Mouse (Mus musculus) testis, adult 2 months (tissue): ENCODE measurements around the gene Nbeal2. TPM values are rescaled to one million over a fixed set of nuclear protein-coding genes. Genes with fewer than 3 reads are reported as not detected.

ENCODE experiments used
- H3K27ac ChIP-seq: fragments of 200-500 bp; 2 replicates; pipeline ENCODE4 v1.5.1; 2012; ENCODE audit warnings: low read depth, low read length; ENCODE audit not compliant: control insufficient read depth, insufficient read depth
- H3K27me3 ChIP-seq: fragments of 200-500 bp; 2 replicates; pipeline ENCODE4 v1.6.1; 2012; ENCODE audit warnings: mild to moderate bottlenecking, low read length, moderate library complexity; ENCODE audit not compliant: control insufficient read depth, insufficient read depth
- H3K36me3 ChIP-seq: fragments of 200-500 bp; 2 replicates; pipeline ENCODE4 v1.6.1; 2012; ENCODE audit warnings: mild to moderate bottlenecking, low read length; ENCODE audit not compliant: control insufficient read depth, insufficient read depth
- H3K4me1 ChIP-seq: fragments of 200-500 bp; 2 replicates; pipeline ENCODE4 v1.6.1; 2012; ENCODE audit warnings: low read length; ENCODE audit not compliant: control insufficient read depth, insufficient read depth
- H3K4me3 ChIP-seq: fragments of 200-500 bp; 2 replicates; pipeline ENCODE4 v1.5.1; 2012; ENCODE audit warnings: low read depth, mild to moderate bottlenecking, low read length, moderate library complexity, mixed read lengths; ENCODE audit not compliant: control insufficient read depth
- CTCF ChIP-seq: fragments of 200-500 bp; IDR thresholded peaks from 2 replicates; pipeline ENCODE4 v1.5.1; 2012; ENCODE audit warnings: low read depth, mild to moderate bottlenecking, inconsistent platforms, low read length, moderate library complexity; ENCODE audit not compliant: control insufficient read depth, insufficient read depth, insufficient replicate concordance
- POLR2A ChIP-seq: fragments of 200-500 bp; IDR thresholded peaks from 2 replicates; pipeline ENCODE4 v1.6.1; 2012; ENCODE audit warnings: low read depth, mild to moderate bottlenecking, inconsistent platforms, low read length, moderate library complexity; ENCODE audit not compliant: control insufficient read depth
- polyA plus RNA-seq: library from polyadenylated mRNA; depleted of rRNA; stranded (reverse); fragments of >200 nt; gene quantifications from 2 replicates; pipeline ENCODE4 v1.2.3, GENCODE M21; 2012

Gene Nbeal2
- polyA plus RNA-seq, 1 experiment: 5.4 TPM

- no peak overlapping the region for H3K27ac ChIP-seq
- no peaks in the 10 kb centered on the region for H3K36me3 ChIP-seq
- H3K4me1 ChIP-seq: no peaks in the 10 kb centered on the region
- no peaks in the 10 kb centered on the region for H3K27me3 ChIP-seq
- TF ChIP-seq POLR2A: no peak
- TF ChIP-seq CTCF: no peak
- no peak overlapping the region for H3K4me3 ChIP-seq
Observed at GRCm38 (mm10) chr9:110641006-110641405, 13.0 kb downstream of the Nbeal2 start.

- Histone ChIP-seq H3K27ac (no peak overlapping the region), H3K4me3 (no peak overlapping the region), H3K27me3 (no peaks in the 10 kb centered on the region), H3K4me1 (peaks cover 3% of the 10 kb centered on the region), H3K36me3 (no peaks in the 10 kb centered on the region)
- TF ChIP-seq CTCF: no peak
- TF ChIP-seq POLR2A: no peak
Observed at GRCm38 (mm10) chr9:110638611-110639021, 15.3 kb downstream of the Nbeal2 start.

GRCm38 (mm10) chr9:110635225-110635624 is 18.7 kb downstream of the Nbeal2 start:
- H3K27me3 ChIP-seq: no peaks in the 10 kb centered on the region
- TF ChIP-seq POLR2A (no peak), CTCF (peak; percentile 94)
- H3K4me3 ChIP-seq: no peak overlapping the region
- H3K36me3 ChIP-seq: no peaks in the 10 kb centered on the region
- H3K27ac ChIP-seq: no peak overlapping the region
- H3K4me1 ChIP-seq: peaks cover 3% of the 10 kb centered on the region

GRCm38 (mm10) chr9:110633882-110634281 is 20.1 kb downstream of the Nbeal2 start:
- no peak for TF ChIP-seq CTCF
- TF ChIP-seq POLR2A: no peak
- no peak overlapping the region for H3K27ac ChIP-seq
- H3K36me3 ChIP-seq: no peaks in the 10 kb centered on the region
- peaks cover 3% of the 10 kb centered on the region for H3K4me1 ChIP-seq
- H3K27me3 ChIP-seq: no peaks in the 10 kb centered on the region
- peak overlapping the region; percentile 39 for H3K4me3 ChIP-seq

GRCm38 (mm10) chr9:110632671-110633070 is 21.3 kb downstream of the Nbeal2 start:
- no peak for TF ChIP-seq CTCF
- TF ChIP-seq POLR2A: no peak

GRCm38 (mm10) chr9:110631651-110632275 is 22.2 kb downstream of the Nbeal2 start:
- Histone ChIP-seq H3K27ac (no peak overlapping the region), H3K36me3 (no peaks in the 10 kb centered on the region), H3K4me3 (no peak overlapping the region; the same call in 1 of the 2 replicates), H3K27me3 (no peaks in the 10 kb centered on the region), H3K4me1 (peaks cover 3% of the 10 kb centered on the region)
- TF ChIP-seq CTCF (no peak), POLR2A (no peak)

More at GRCm38 (mm10) chr9:110632671-110633070, 21.3 kb downstream of the Nbeal2 start:
- H3K27ac ChIP-seq: no peak overlapping the region
- no peaks in the 10 kb centered on the region for H3K27me3 ChIP-seq
- H3K4me1 ChIP-seq: peaks cover 3% of the 10 kb centered on the region
- no peaks in the 10 kb centered on the region for H3K36me3 ChIP-seq
- H3K4me3 ChIP-seq: no peak overlapping the region

- Histone ChIP-seq H3K27me3 (no peaks in the 10 kb centered on the region), H3K4me3 (no peak overlapping the region), H3K4me1 (peaks cover 3% of the 10 kb centered on the region), H3K36me3 (no peaks in the 10 kb centered on the region), H3K27ac (no peak overlapping the region)
- peak; percentile 76 for TF ChIP-seq CTCF
- no peak for TF ChIP-seq POLR2A
Observed at GRCm38 (mm10) chr9:110631191-110631590, 22.8 kb downstream of the Nbeal2 start.

GRCm38 (mm10) chr9:110630171-110630570 is 23.8 kb downstream of the Nbeal2 start:
- H3K27me3 ChIP-seq: no peaks in the 10 kb centered on the region
- peaks cover 1% of the 10 kb centered on the region for H3K4me1 ChIP-seq

More at GRCm38 (mm10) chr9:110630171-110630570, 23.8 kb downstream of the Nbeal2 start:
- H3K4me3 ChIP-seq: no peak overlapping the region
- no peak overlapping the region for H3K27ac ChIP-seq
- TF ChIP-seq CTCF: no peak
- no peak for TF ChIP-seq POLR2A
- no peaks in the 10 kb centered on the region for H3K36me3 ChIP-seq
